Mouse (Mus musculus) cerebellum, postnatal 25 days (tissue): Measurements from ENCODE around the gene Rhebl1.

Experiments
- DNase-seq, 2 experiments: peaks; one replicate each; pipeline ENCODE4 v3.0.0; 2021; ENCODE audit warnings: mixed read lengths in 2 of 2

Rhebl1 gene

DNA sequence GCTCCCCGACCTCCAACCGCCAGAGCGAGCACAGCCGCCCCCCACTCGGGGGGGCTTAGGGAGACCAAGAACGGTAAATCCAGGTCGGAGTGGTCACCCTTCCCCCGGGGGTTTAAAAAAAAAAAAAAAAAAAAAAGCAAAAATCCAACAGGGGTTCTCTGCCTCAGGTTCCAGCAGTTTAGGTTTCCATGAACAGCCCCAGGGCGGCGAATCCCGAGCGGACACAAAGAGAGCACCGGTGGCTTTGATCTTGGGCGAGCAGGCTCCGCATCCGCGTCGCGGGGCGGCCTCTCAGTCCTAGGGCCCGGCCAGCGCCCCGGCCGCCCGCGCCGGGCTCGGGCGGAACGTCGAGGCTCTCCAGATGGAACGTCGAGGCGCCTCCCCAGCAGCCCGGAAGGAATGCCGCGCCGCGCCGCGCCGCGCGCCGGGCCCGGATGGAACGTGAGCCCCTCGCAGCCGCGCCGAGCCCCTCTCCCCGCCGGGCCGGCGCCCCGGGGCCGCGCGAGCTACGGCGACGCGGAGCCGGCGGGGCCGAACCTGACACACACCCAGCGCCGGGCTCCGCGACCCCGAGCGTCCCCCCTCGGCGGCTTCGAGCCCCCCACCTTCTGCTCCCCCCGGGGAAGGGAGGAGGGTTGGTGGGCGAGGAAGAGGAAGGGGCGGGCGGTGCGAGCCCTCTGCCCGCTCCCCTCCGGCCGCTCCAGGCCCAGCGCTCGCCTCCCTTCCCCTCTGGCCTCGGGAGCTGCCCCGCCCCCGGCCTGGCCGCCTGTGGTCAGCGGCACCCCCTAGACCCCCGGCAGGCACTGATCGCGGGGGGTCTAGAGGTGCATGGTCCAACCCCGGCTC, 23.0 kb downstream of the Rhebl1 start, which contains the start of gene Kmt2d:
TSS of gene Kmt2d (minus strand) at position 135 of the 846 bp plus-strand sequence.
- peak in 1 of 2 experiments; percentile 64 for DNase-seq

DNA sequence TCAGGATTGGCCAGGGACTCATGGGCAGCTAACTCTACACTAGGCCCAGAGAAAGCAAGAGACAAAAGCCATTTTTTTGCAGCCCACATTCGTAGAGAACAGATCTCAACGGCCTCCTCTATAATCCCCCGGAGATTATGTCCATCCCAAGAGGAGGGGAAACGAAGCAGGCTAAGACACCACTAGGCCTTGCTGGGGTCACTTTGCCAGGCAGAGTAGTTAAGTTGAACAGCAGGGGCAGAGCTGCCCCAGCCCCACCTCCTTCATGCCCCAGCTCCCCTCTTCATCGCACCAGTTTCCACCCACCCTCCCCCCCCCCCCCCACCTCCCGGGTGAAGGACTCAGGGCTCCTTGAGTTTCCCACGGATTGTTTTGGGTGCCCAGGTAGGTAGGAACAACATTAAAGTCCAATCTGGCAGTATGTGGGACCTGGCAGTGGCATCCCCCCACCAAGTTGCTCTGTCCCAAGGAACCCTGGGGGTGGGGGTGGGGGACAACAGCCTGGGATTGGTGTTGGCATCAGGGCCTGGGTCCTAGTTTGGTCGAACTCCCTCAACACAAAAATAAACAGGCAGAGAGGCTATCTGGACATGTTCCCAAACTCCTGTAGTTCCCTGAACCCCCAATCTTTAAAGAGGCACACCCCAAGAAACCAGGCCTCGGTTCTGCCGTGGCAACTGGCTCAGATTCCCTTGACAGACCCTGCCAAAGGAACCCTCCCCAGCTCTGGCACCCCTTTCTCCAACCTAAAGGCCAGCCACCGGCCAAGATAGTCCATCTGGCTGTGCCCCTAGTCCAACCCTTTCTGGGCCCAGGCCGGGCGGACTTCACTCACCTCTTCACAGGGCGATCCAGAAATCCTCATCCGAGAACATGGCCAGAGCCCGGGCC, 23.9 kb downstream of the Rhebl1 start:
- DNase-seq, result peak; percentile 70 to 79

DNA sequence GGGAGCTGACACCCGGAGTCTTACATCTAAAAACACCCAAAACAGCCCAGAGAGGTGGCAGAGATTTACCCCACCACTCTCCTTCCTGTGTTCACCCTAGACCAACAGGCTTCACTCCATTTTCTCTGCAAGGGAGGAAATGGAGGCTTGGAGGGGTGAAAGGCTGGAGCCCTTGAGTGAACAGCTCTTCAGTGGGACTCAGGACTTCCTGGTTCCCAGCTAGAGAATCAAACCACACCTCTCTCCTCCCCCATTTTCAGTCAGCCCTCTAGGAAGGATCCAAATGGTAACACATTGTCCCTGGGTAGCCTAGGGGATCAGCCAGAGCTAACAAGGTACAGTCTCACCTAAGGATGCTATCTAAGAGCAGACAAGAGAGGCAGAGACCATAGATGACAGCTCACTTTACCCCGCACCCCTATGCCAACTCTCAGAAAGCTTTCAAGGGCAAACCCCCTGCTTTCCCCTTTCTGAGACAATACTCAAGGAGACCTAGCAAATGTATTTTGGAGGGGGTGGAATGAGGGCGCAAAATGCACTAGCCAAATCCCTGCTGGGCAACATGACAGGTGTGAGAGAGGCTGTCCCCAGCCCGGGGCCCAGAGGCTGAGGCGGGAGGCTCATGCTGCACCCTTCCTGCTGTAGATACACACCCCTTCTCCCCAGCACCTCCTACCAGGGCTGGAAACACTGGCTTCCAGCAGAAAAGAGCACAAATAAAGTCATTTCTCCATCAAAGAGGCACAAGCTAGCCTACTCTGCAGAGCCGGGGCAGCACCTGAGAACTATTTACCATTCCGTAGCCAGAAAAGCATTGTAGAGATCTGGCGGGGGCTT, 24.8 kb downstream of the Rhebl1 start:
- DNase-seq, result peak; percentile 22 to 59

DNA sequence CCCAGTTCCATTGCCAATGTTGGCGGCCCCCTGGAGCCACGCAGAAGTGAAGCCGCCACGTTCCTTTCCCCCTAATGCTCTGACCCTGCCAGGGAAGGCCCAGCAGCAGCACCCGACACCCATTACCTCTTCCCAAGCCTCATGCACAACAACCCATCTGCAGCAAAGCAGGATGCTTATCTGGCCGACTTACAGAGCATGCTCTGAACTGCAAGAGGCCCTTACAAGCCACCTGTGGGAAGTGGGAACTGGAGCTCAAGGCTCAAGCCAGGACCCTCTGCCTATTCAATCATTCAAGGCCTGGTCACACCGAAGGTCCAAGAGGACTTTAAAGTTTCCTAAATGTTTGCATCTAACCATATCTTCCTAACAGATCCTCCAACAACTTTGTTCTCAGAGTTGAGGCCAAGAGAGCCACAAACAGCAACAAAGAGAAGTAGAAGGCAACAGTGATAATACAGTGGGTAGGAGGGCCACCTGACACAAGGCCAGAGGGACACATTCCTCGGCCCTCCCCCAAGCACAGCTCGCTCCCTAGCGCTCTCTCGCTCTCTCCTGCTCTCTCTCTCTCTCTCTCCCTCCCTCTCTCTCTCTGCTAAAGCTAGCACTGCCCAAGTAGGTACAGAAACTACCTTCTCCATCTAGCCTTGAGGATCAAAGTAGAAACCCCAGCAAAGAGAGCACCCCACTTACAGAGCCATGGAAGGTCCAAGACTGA, 25.8 kb downstream of the Rhebl1 start:
- peak in 1 of 2 experiments; percentile 15 for DNase-seq

DNA sequence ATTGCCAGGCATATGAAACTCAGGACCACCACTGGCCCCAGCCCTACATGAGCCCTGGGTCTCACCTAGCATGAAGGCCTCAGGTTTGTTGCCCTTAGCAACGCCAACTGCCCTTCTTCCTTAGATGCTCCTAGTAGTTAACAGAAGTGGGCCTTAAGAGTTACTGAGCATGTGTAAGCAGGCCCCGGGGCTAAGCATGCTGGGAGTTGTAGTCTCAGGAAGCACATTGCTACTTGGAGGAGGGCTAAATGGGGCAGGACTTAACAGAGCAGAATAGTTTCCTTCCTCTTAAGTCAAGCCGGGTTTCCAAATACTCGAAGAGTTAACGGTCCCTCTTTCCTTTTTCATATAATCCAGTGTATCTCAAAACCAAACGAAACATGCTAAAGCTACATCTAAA, 27.0 kb downstream of the Rhebl1 start:
- peak; percentile 43 to 65 for DNase-seq

DNA sequence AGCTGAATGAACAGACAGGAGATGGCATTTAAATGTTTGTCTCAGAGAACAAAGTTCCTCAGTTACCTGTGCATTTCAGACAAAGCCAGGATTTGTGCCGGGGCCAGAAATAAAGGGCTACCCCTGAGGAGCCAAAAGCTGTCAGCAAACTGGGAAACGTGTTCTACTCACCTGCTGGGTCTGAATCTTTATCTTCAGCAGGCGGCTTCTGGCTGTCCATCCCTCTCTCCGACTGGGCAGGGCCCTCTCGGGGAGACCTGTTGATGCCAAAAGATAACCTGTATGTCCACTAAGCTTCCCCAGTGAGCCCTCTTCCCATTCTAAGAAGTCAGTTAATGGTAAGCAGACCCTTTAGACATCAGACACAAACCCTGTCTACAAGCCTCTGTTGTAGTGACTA, 27.8 kb downstream of the Rhebl1 start:
- peak in 1 of 2 experiments; percentile 17 for DNase-seq

DNA sequence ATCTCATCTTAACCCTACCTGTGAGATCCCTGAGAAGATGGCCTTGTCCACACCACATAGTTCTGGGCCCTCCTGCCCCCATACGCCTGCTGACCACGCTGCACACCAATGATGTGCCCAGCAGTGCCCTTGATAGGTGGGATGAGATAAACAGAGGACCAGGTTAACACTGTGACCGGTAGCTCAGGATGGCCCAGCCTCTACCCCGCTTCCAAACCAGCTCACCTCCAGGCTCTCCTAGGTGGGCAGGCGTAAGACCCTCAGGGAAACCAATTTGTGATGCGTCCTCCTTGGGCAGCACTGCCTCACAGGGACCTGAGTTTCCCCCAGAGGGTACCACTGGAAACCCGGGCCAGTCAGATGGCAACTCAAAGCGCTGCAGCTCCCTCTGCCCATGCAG, 28.6 kb downstream of the Rhebl1 start:
- no peak for DNase-seq

DNA sequence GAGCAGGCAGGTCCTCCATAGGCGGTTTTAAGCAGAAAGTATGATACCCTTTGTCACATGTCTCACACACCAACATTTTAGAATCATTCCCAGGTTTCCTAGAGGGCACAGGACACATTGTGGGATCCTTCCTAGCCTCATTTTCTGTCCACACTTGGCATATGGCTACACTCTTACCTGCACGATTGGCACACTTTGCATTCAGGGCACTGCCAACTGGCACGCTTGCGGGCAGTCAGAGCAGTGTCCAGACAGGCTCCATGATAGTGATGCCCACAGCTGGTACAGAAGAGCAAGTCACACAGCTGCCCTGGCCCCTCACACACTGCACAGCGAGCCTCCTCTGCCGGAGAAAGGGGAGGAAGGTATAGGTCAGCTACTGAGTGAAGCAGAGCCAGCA, 29.4 kb downstream of the Rhebl1 start:
- peak in 1 of 2 experiments; percentile 55 for DNase-seq

DNA sequence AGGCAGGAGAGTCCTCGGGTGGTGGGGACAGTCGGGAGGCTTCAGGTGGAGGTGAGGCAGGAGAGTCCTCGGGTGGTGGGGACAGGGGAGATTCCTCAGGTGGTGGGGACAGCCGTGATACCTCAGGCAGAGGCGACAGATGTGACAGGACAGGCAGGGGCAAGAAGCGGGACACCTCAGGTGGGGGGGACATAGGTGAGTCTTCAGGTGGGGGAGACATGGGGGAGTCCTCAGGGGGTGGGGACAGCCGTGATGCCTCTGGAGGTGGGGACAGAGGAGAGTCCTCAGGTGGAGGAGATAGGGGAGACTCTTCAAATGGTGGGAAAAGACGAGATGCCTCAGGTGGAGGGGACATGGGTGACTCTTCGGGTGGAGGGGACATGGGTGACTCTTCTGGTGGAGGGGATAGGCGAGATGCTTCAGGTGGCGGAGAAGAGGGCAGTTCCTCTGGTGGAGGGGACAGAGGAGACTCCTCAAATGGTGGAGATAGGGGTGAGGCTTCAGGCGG, 30.8 kb downstream of the Rhebl1 start:
- no peak for DNase-seq

DNA sequence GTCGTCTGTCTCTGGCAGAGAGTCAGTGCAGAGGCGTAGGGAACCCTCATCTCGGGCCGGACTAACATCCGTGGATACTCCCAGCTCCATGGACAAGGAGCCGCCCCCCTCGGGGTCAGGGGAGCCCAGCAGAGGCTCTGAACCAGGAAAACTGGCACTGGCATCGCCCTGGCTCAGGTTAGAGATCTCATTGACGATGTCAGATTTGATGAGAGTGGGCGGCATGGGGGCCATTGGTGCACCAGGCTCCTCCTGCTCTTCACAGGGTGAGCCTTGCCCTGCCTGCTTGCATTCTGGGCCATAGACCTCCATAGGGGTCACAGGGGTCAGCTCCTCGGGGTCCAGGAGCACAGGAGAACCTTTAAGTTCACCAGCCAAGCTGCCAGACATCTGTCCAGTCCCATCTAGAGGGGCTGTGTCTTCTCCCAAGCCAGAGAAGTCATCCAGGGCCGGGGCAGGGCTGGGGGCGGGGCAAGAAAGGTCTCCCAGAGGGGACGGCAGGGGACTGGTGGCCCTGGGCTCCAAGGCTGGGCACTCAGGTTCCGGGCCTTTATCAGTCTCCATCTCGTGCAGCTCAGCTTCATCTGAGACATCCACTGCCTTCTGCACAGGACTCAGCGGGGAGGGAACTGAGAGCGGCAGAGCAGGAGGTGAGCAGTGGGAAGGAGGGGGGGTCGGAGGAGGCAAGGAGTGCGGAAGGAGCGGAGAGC, 32.5 kb downstream of the Rhebl1 start:
- no peak for DNase-seq

DNA sequence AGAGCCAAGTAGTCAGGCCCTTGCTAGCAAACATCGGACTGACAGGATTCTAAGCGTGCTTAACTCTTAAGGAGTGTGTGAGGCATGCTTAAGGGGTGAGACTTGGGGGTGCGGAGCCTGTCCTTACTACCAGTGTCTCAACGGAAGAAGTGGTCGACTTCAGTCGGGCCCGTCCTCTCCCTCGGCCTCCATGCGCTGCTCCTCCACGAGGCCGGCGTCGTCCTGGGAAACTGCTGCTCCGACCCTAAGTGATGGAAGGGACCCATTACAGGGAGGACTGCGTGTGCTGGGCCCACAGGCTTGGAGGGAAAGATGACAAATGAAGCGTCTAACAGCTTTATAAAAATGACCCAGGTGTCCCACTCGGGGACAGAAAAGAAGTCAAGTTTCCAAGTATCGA, 33.4 kb downstream of the Rhebl1 start:
- no peak for DNase-seq

DNA sequence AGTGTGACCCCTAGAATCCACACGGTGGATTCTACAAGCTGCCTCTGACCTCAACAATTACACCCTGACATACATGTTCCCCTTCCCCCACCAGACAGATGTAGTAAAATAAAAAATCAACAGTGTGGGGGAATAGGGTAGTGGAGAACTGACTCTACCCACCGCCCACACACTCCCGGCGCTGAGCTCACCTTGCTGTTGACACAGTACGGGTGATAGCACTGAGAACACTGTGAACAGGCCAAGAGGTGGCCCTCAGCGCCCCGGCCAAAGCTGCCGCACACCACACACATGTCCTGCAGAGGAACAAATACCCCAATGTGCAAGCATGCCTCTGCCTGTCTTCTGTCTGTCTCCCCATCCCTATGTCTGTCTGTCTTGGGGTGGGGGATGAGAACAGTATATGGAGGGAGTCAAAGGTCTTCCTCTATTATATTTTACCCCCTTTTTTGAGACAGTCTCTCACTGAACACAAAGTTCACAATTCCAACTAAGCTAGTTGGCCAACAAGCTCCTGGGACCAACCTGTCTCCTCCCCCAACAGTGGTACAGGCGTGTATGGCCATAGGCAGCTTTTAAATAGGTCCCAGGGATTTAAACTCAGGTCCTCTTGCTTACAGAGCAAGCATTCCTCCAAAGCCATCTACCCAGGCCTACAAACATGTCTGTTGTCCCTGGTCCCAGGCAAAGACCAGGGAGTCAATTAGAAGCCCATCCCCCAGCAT, 34.9 kb downstream of the Rhebl1 start:
- no peak for DNase-seq

DNA sequence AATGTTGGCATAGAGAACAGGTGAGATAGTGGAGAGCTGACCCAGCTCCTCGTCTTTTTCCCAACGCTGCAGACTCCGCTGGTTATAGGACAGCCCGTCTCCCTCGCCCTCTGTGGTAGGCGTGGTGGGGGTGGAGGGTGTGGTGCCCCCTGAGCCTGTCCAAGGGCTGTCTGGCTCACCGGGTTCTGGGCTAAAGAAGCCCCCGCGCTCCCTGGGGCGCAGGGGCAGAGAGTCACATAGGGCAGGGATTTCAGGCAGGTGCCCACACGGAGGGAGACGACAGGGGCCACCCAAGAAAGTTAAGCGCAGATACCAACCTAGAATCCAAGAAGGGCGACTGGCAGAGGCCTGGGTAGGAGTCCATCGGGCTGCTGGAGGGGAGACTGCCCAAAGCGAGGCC, 40.1 kb downstream of the Rhebl1 start:
- DNase-seq, result no peak

DNA sequence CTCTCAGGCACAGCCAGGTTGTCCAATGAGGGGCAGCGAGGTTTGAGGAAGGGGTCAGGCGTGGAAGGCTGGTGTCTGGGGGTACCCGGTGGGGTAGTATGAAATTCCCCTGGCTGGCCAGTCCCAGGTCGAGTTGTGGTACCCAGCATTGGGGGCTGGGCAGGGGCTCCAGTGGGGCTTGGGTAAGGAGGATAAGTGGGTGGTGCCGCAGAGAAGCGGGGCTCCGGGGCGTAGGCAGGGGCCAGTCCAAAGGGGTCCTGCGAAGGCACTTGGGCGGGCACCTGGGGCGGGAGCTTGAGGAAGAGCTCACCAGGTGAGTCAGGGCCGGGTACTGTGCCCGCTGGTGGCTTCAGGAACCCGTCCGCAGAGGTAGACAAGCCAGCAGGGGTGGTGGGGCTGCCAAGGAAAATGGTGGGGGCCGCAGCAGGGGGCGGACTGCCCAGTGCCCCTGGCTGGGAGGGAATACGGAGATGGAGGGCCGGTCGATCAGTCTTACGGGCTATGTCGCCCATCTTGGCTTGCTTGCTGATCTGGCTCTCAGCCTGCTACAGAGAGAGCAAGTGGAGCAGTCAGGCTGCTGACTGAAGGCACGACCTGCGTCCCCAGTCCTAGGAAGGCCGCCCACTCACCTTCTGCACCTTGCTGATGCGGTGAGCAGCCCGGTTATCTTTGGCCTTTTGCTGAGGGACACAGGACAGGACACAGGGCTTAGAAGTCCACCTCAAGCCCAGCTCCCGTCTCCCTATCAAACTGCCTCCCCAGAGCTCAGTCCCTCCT, 41.0 kb downstream of the Rhebl1 start:
- DNase-seq, result peak; percentile 62 to 67

DNA sequence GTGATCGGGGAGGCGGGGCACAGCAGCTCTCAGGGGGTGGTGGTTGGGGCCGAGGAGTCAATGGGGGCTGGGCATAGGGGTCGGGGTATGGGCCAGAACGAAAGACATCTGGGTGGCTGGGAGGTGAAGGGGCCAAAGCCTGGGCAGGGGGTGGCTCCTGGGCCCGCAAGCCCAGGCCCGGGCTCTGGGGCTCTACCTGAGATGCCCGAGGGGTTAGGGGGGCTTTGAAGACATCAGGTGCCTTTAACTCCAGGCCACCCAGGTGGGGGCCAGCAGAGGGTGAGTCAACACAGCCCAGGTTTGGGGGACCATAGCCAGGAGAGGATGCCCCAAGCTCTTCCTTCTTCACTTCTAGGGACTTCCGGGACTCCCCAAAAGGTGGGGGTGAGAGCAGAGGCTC, 41.6 kb downstream of the Rhebl1 start:
- no peak for DNase-seq

DNA sequence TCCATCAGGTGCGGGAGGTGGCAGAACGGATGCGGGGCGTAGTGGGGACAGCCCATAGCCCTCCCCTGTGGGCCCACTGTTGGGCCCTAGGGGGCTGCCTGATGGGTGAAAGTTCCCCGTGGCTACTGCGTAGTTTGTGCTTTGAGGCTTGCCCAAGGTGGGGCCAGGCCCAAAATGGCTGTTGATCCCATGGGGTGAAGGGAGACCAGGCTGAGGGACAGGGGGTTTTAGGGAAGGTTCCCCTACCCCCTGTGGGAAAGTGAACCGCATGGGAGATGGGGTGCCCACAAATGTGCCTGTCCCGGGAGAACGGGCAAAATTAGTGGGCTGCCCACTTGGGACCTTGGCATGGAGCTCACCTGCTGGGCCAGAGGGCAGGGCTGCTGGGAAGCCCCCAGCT, 42.3 kb downstream of the Rhebl1 start:
- no peak for DNase-seq

DNA sequence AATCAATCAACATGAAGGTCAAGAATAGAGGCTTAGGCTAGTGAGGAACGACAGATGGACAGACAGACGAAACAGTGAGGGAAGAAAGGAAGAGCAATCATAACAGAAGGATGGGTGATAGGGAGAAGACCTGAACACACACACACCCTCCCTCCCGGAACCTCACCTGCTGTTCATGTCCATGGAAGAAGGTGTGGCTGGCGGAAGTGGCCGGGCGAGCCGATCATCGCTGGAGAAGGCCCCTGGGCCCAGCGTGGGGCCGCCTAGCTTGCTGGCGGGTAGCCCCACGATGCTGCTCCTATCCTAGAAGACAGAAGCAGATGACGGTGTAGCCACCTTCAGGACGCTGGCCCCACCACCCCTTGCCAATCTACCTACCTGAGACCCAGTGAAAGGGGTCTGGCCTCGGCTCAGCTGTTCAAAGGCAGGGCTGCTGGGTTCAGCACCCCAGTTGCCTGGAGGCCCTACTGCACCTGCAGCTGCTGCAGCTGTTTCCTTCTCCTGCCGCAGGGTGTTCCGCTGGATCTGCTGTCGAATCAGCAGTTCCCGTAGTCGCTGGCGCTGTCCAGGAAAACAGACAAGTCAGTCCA, 43.0 kb downstream of the Rhebl1 start:
- DNase-seq, result no peak

DNA sequence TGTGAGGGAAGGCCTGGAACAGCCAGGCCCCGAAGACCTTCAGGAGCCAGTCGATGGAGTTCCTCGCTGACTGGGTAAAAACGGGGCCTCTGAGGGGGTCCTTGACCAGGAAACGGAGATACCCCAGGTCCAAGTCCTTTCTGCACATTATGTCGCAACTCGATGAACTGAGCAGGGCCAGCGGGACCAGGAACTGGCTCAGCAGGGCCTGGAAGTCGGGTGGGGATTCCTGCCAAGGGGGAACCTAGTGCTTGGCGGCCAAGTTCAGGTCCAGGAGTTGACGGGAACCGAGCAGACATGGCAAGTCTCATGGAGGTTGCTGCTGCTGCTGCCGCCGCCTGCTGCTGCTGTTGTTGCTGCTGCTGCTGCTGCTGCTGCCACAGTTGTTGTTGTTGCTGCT, 43.7 kb downstream of the Rhebl1 start:
- peak; percentile 57 to 71 for DNase-seq

DNA sequence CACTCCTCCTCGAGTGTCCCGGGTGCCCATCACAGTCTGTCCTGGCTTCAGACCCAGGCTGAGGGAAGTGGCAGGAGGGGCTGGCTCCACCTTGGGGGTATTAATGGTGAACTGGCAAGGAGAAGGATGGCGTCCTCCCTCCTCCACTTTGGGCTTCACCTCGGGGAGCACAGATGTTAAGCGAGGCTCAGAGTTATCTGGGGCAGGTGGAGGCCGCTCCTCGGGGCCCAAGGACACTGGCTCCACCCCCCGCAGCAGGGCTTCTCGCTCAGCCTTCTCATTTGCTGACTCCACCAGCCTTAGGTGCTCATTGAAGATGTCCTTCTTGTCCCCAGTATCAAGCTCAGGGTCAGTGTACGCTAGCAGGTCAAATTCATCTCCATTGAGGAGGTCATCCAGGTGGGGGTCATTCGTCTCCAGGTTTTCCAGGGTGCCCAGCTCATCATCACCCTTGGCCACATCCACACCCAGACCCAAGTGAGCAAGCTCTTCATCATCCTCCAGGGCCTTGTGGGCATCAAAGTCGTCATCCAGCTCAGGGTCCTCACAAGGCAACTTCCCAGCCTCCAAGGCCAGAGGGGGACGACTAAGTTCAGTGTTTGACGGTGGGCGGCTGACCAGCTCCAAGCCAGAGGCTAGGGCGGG, 44.3 kb downstream of the Rhebl1 start:
- DNase-seq, result no peak
